Mouse (Mus musculus): Measurements from ENCODE around the gene Dyrk1a. TPM values are rescaled to one million over a fixed set of nuclear protein-coding genes. Genes with fewer than 3 reads are reported as not detected.

Dyrk1a gene
- polyA plus RNA-seq, 1 experiment = 20.7 TPM

DNA sequence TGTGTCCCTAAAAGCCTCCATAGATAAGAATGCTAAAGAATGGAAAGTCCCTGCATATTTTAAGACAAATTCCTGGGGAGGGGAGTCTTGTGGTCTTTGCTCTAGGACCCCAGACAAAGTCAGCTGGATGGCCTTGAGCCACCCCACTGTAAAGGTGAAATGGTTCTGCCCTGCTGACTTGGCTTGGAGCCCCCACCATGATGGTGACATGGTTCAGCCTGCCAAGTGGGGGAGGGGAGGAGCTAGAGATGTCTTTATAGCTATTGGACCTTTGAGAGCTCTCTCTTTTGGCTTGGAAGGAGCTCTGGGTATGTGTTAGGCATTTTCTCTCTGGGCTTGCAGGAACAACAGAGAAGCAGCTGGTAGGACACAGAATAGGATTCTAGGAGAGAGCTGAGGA, 17.9 kb upstream of the Dyrk1a start:
- no peak for TF ChIP-seq E2F4 (IDR thresholded peaks at IDR 0.05; ENCODE audit: insufficient read depth)
- no peak for TF ChIP-seq POLR2AphosphoS2 (IDR thresholded peaks at IDR 0.05; ENCODE audit: insufficient read length, low read depth)
- TF ChIP-seq TCF3 (IDR thresholded peaks at IDR 0.05; ENCODE audit: insufficient read length, low read depth) = no peak
- TF ChIP-seq POLR2A (IDR thresholded peaks at IDR 0.05; ENCODE audit: insufficient read length, low read depth) = no peak
- no peak for TF ChIP-seq TCF12 (IDR thresholded peaks at IDR 0.05; ENCODE audit: insufficient read depth, poor library complexity, severe bottlenecking)
- no peak for TF ChIP-seq USF1 (IDR thresholded peaks at IDR 0.05; ENCODE audit: low read depth)
- TF ChIP-seq SRF (IDR thresholded peaks at IDR 0.05; ENCODE audit: control insufficient read depth, insufficient read length, low read depth) = no peak
- TF ChIP-seq MYOD1 (IDR thresholded peaks at IDR 0.05; ENCODE audit: control insufficient read depth in 1 of 3, insufficient read length in 2 of 3, low read depth in 2 of 3) = no peak
- no peak for TF ChIP-seq MYOG (IDR thresholded peaks at IDR 0.05; ENCODE audit: control insufficient read depth in 1 of 3, insufficient read depth in 1 of 3, insufficient read length in 2 of 3, low read depth in 2 of 3)
- no peak for TF ChIP-seq MAX (IDR thresholded peaks at IDR 0.05; ENCODE audit: low read depth)
- TF ChIP-seq CEBPB (IDR thresholded peaks at IDR 0.05; ENCODE audit: insufficient read depth, poor library complexity, severe bottlenecking) = no peak
- TF ChIP-seq REST (IDR thresholded peaks at IDR 0.05; ENCODE audit: insufficient read depth, insufficient read length) = no peak
- no peaks in the 10 kb centered on the region for H3K79me2 ChIP-seq (ENCODE audit: control insufficient read depth, insufficient read depth)
- no peaks in the 10 kb centered on the region for H3K27me3 ChIP-seq (ENCODE audit: control insufficient read depth, insufficient read depth, insufficient read length)

GRCm38 (mm10) chr16:94555346-94555745, 14.5 kb upstream of the Dyrk1a start:
- H3K27me3 ChIP-seq (ENCODE audit: control insufficient read depth, insufficient read depth, insufficient read length) = no peaks in the 10 kb centered on the region
- TF ChIP-seq POLR2A (IDR thresholded peaks at IDR 0.05; ENCODE audit: insufficient read length, low read depth) = no peak
- TF ChIP-seq MAX (IDR thresholded peaks at IDR 0.05; ENCODE audit: low read depth) = no peak
- TF ChIP-seq MYOD1 (IDR thresholded peaks at IDR 0.05; ENCODE audit: control insufficient read depth in 1 of 3, insufficient read length in 2 of 3, low read depth in 2 of 3) = no peak
- no peak for TF ChIP-seq MYOG (IDR thresholded peaks at IDR 0.05; ENCODE audit: control insufficient read depth in 1 of 3, insufficient read depth in 1 of 3, insufficient read length in 2 of 3, low read depth in 2 of 3)
- TF ChIP-seq TCF3 (IDR thresholded peaks at IDR 0.05; ENCODE audit: insufficient read length, low read depth) = no peak
- no peak for TF ChIP-seq REST (IDR thresholded peaks at IDR 0.05; ENCODE audit: insufficient read depth, insufficient read length)
- TF ChIP-seq USF1 (IDR thresholded peaks at IDR 0.05; ENCODE audit: low read depth) = no peak
- TF ChIP-seq POLR2AphosphoS2 (IDR thresholded peaks at IDR 0.05; ENCODE audit: insufficient read length, low read depth) = no peak
- no peak for TF ChIP-seq TCF12 (IDR thresholded peaks at IDR 0.05; ENCODE audit: insufficient read depth, poor library complexity, severe bottlenecking)
- no peak for TF ChIP-seq CEBPB (IDR thresholded peaks at IDR 0.05; ENCODE audit: insufficient read depth, poor library complexity, severe bottlenecking)
- no peak for TF ChIP-seq SRF (IDR thresholded peaks at IDR 0.05; ENCODE audit: control insufficient read depth, insufficient read length, low read depth)
- TF ChIP-seq E2F4 (IDR thresholded peaks at IDR 0.05; ENCODE audit: insufficient read depth) = no peak
- no peaks in the 10 kb centered on the region for H3K79me2 ChIP-seq (ENCODE audit: control insufficient read depth, insufficient read depth)
- H3ac ChIP-seq (ENCODE audit: control insufficient read depth, insufficient read length) = no peak overlapping the region
- no peak overlapping the region for H3K4me3 ChIP-seq
- H3K4me2 ChIP-seq (ENCODE audit: low read depth) = no peak overlapping the region
- no peaks in the 10 kb centered on the region for H3K36me3 ChIP-seq (ENCODE audit: control insufficient read depth, insufficient read depth)

More for the DNA sequence above, 17.9 kb upstream of the Dyrk1a start:
- H3K4me2 ChIP-seq (ENCODE audit: low read depth) = no peak overlapping the region
- H3K36me3 ChIP-seq (ENCODE audit: control insufficient read depth, insufficient read depth) = no peaks in the 10 kb centered on the region
- no peak overlapping the region for H3ac ChIP-seq (ENCODE audit: control insufficient read depth, insufficient read length)
- H3K4me3 ChIP-seq = no peak overlapping the region

- no peaks in the 10 kb centered on the region for H3K36me3 ChIP-seq (ENCODE audit: control insufficient read depth, insufficient read depth)
- no peak for TF ChIP-seq SRF (IDR thresholded peaks at IDR 0.05; ENCODE audit: control insufficient read depth, insufficient read length, low read depth)
- TF ChIP-seq POLR2AphosphoS2 (IDR thresholded peaks at IDR 0.05; ENCODE audit: insufficient read length, low read depth) = no peak
- H3ac ChIP-seq (ENCODE audit: control insufficient read depth, insufficient read length) = no peak overlapping the region
- H3K4me2 ChIP-seq (ENCODE audit: low read depth) = no peak overlapping the region
- no peaks in the 10 kb centered on the region for H3K27me3 ChIP-seq (ENCODE audit: control insufficient read depth, insufficient read depth, insufficient read length)
- no peaks in the 10 kb centered on the region for H3K79me2 ChIP-seq (ENCODE audit: control insufficient read depth, insufficient read depth)
- no peak overlapping the region for H3K4me3 ChIP-seq
Observed at GRCm38 (mm10) chr16:94556228-94556627, 13.6 kb upstream of the Dyrk1a start.

- Histone ChIP-seq H3K4me3 (no peak overlapping the region), H3K36me3 (ENCODE audit: control insufficient read depth, insufficient read depth) (no peaks in the 10 kb centered on the region), H3K4me2 (ENCODE audit: low read depth) (no peak overlapping the region)
Observed at GRCm38 (mm10) chr16:94559282-94559681, 10.5 kb upstream of the Dyrk1a start.

DNA sequence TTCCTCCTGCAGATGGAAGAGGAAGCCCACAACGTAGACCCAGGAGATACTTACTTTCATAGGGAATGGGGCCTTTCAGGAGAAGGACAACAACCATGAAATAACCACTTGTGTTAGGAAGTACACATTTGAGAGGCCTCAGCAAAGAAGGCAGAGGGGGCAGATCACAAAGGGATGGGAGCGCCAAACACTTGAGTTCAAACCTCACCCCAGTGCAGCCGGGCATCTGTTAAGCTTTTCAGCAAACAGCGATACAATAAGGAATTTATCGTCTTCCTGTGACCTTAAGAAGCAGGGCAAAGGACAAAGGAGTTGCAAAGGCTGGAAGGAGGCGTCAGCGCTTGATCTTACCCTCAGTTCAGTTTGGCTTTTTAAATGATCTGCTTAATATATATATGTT, 10.0 kb upstream of the Dyrk1a start:
- TF ChIP-seq TCF3 (IDR thresholded peaks at IDR 0.05; ENCODE audit: insufficient read length, low read depth) = no peak
- TF ChIP-seq SRF (IDR thresholded peaks at IDR 0.05; ENCODE audit: control insufficient read depth, insufficient read length, low read depth) = no peak
- TF ChIP-seq POLR2A (IDR thresholded peaks at IDR 0.05; ENCODE audit: insufficient read length, low read depth) = no peak
- no peak for TF ChIP-seq CEBPB (IDR thresholded peaks at IDR 0.05; ENCODE audit: insufficient read depth, poor library complexity, severe bottlenecking)
- no peak for TF ChIP-seq REST (IDR thresholded peaks at IDR 0.05; ENCODE audit: insufficient read depth, insufficient read length)
- no peak for TF ChIP-seq MYOG (IDR thresholded peaks at IDR 0.05; ENCODE audit: control insufficient read depth in 1 of 3, insufficient read depth in 1 of 3, insufficient read length in 2 of 3, low read depth in 2 of 3)
- no peak for TF ChIP-seq POLR2AphosphoS2 (IDR thresholded peaks at IDR 0.05; ENCODE audit: insufficient read length, low read depth)
- no peak for TF ChIP-seq MAX (IDR thresholded peaks at IDR 0.05; ENCODE audit: low read depth)
- TF ChIP-seq TCF12 (IDR thresholded peaks at IDR 0.05; ENCODE audit: insufficient read depth, poor library complexity, severe bottlenecking) = no peak
- no peak for TF ChIP-seq USF1 (IDR thresholded peaks at IDR 0.05; ENCODE audit: low read depth)
- TF ChIP-seq MYOD1 (IDR thresholded peaks at IDR 0.05; ENCODE audit: control insufficient read depth in 1 of 3, insufficient read length in 2 of 3, low read depth in 2 of 3) = no peak
- no peaks in the 10 kb centered on the region for H3K79me2 ChIP-seq (ENCODE audit: control insufficient read depth, insufficient read depth)

More at GRCm38 (mm10) chr16:94559282-94559681, 10.5 kb upstream of the Dyrk1a start:
- H3ac ChIP-seq (ENCODE audit: control insufficient read depth, insufficient read length) = no peak overlapping the region
- no peak for TF ChIP-seq E2F4 (IDR thresholded peaks at IDR 0.05; ENCODE audit: insufficient read depth)
- no peaks in the 10 kb centered on the region for H3K27me3 ChIP-seq (ENCODE audit: control insufficient read depth, insufficient read depth, insufficient read length)
- H3K79me2 ChIP-seq (ENCODE audit: control insufficient read depth, insufficient read depth) = no peaks in the 10 kb centered on the region

More for the DNA sequence above, 10.0 kb upstream of the Dyrk1a start:
- no peak overlapping the region for H3K4me2 ChIP-seq (ENCODE audit: low read depth)
- H3K36me3 ChIP-seq (ENCODE audit: control insufficient read depth, insufficient read depth) = no peaks in the 10 kb centered on the region
- H3K27me3 ChIP-seq (ENCODE audit: control insufficient read depth, insufficient read depth, insufficient read length) = no peaks in the 10 kb centered on the region
- no peak overlapping the region for H3ac ChIP-seq (ENCODE audit: control insufficient read depth, insufficient read length)
- no peak overlapping the region for H3K4me3 ChIP-seq
